Mouse (Mus musculus): ENCODE data around the gene Eva1b. TPM values are rescaled to one million over a fixed set of nuclear protein-coding genes. Genes with fewer than 3 reads are reported as not detected.

Gene Eva1b
- polyA plus RNA-seq, 1 experiment from 2014 or later = 42.5 TPM

DNA sequence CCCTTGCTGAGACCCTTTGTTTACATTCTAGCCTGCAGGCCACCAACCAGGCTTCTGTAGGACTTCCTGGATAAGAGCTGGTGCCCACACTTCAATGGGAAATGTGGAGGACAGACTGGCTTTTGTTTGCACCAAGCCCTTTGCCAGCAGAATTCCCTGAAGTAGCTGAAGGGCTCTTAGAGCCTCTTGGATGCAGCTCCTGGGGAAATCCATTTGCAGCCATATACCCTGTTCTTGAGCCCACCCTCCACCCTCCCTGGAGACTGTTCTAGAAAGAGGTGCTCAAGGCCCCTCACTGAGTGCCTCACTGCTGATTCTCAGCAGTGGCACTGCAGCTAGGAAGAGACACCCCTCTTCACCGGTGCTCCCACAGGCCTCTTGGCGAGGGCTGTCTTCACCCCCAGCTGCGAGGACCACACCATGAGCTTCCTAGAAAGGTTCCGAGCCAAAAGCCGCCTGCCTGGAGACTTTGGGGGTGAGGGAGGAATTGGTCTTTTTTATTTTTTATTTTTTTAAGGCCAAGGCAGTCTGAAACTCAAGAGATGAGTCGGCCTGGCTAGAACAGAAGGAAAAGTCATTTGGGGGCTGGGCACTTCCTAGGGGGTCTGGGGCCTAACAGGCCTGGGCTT lies 14.8 kb upstream of the Eva1b start:
- H3K9ac ChIP-seq (ENCODE audit: low read length) = no peak overlapping the region
- H3K9me3 ChIP-seq (ENCODE audit: control insufficient read depth, low read length) = no peaks in the 10 kb centered on the region
- no peak for ATAC-seq (ENCODE audit: insufficient read depth, low FRiP score, low TSS enrichment)
- H3K4me3 ChIP-seq (ENCODE audit: low read depth, low read length) = no peak overlapping the region
- peaks cover 8% of the 10 kb centered on the region for H3K4me1 ChIP-seq (ENCODE audit: control insufficient read depth, insufficient read depth, low read length)
- peaks cover 10% of the 10 kb centered on the region for H3K36me3 ChIP-seq (ENCODE audit: control insufficient read depth, insufficient read depth, low read length)
- DNase-seq (ENCODE audit: low spot score) = no peak
- WGBS = 55% methylated on average over 6 of the region's 6 CpGs
- H3K27me3 ChIP-seq (ENCODE audit: control insufficient read depth, insufficient read depth, low read length) = no peaks in the 10 kb centered on the region
- no peak overlapping the region for H3K4me2 ChIP-seq (ENCODE audit: low read depth)
- no peak overlapping the region for H3K27ac ChIP-seq (ENCODE audit: low read depth, low read length)

DNA sequence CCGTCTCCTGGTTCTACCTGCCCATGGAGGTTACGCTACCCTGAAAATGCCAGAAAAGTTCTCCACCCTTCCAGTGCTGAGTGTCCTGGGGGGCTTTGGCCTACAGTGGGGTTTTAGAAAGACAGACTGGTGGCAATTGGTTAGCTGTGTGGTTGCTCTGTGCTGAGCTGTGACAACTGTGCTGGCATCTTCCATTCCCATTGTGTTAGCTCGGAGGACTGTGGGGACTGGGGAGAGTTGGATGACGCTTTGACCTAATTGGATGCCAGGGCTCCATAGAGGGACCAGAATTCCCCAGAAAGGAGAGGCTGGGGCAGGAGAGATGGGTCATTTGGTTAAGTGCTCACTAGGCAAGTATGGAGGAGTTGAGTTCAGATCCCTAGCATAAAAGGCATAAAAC lies 13.3 kb upstream of the Eva1b start:
- Histone ChIP-seq H3K4me2 (ENCODE audit: low read depth) (no peak overlapping the region), H3K36me3 (ENCODE audit: control insufficient read depth, insufficient read depth, low read length) (peaks cover 6% of the 10 kb centered on the region), H3K4me1 (ENCODE audit: control insufficient read depth, insufficient read depth, low read length) (peaks cover 8% of the 10 kb centered on the region), H3K4me3 (ENCODE audit: low read depth, low read length) (no peak overlapping the region), H3K27ac (ENCODE audit: low read depth, low read length) (no peak overlapping the region), H3K27me3 (ENCODE audit: control insufficient read depth, insufficient read depth, low read length) (no peaks in the 10 kb centered on the region), H3K9ac (ENCODE audit: low read length) (no peak overlapping the region), H3K9me3 (ENCODE audit: control insufficient read depth, low read length) (no peaks in the 10 kb centered on the region)
- WGBS = 81% methylated on average over 4 of the region's 4 CpGs
- DNase-seq (ENCODE audit: low spot score) = no peak
- no peak for ATAC-seq (ENCODE audit: insufficient read depth, low FRiP score, low TSS enrichment)

DNA sequence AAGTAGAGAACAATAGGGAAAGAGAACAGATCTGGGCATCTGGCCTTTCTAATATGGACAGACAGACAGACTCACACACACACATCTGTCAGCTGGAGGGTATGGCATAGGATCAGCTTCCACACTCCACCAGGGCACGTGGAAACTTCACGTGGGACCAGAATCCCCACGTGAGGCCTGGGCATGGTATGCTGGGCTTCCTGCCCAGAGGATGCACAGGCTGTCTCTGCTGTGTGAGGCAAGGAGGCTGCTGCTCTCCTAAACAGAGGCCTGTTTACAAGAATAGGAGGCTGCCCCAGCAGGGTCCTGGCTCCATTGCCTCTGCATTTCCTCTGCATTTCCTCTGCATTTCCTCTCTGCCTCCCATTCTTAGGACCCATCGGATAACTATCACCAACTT lies 12.9 kb upstream of the Eva1b start:
- no peak for DNase-seq (ENCODE audit: low spot score)
- WGBS = 92% methylated on average over 4 of the region's 4 CpGs

DNA sequence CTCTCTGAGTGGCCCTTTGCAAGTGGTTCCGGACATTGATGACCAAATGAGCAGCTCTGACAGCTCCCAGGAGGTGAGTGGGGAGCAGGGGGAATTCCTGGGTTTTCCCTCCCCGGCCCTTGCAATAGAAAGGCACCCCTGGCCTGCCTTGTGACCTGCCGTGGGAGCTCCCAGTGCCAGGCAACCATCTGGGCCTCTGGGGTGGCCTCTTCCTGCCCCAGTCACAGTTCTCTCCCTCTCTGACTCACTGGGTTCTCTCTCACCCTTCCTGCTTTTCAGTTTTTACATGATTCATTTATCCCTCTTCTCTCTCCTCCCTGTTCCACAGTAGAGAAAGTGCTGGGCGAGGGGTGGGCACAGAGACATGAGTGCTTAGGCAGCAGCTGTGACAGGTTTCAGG lies 9.8 kb upstream of the Eva1b start:
- H3K9me3 ChIP-seq (ENCODE audit: control insufficient read depth, low read length) = no peaks in the 10 kb centered on the region
- ATAC-seq (ENCODE audit: insufficient read depth, low FRiP score, low TSS enrichment) (no peak), DNase-seq (ENCODE audit: low spot score) (no peak)
- peaks cover 9% of the 10 kb centered on the region for H3K36me3 ChIP-seq (ENCODE audit: control insufficient read depth, insufficient read depth, low read length)
- no peak overlapping the region for H3K4me2 ChIP-seq (ENCODE audit: low read depth)
- H3K9ac ChIP-seq (ENCODE audit: low read length) = no peak overlapping the region
- H3K27me3 ChIP-seq (ENCODE audit: control insufficient read depth, insufficient read depth, low read length) = no peaks in the 10 kb centered on the region
- no peak overlapping the region for H3K27ac ChIP-seq (ENCODE audit: low read depth, low read length)
- no peak overlapping the region for H3K4me3 ChIP-seq (ENCODE audit: low read depth, low read length)
- 94% methylated on average over 4 of the region's 4 CpGs for WGBS
- no peaks in the 10 kb centered on the region for H3K4me1 ChIP-seq (ENCODE audit: control insufficient read depth, insufficient read depth, low read length)

More for the DNA sequence above, 12.9 kb upstream of the Eva1b start:
- Histone ChIP-seq H3K36me3 (ENCODE audit: control insufficient read depth, insufficient read depth, low read length) (peaks cover 8% of the 10 kb centered on the region), H3K9ac (ENCODE audit: low read length) (no peak overlapping the region), H3K9me3 (ENCODE audit: control insufficient read depth, low read length) (no peaks in the 10 kb centered on the region), H3K4me2 (ENCODE audit: low read depth) (no peak overlapping the region), H3K27ac (ENCODE audit: low read depth, low read length) (no peak overlapping the region), H3K4me1 (ENCODE audit: control insufficient read depth, insufficient read depth, low read length) (peaks cover 8% of the 10 kb centered on the region), H3K4me3 (ENCODE audit: low read depth, low read length) (no peak overlapping the region), H3K27me3 (ENCODE audit: control insufficient read depth, insufficient read depth, low read length) (no peaks in the 10 kb centered on the region)
- no peak for ATAC-seq (ENCODE audit: insufficient read depth, low FRiP score, low TSS enrichment)

DNA sequence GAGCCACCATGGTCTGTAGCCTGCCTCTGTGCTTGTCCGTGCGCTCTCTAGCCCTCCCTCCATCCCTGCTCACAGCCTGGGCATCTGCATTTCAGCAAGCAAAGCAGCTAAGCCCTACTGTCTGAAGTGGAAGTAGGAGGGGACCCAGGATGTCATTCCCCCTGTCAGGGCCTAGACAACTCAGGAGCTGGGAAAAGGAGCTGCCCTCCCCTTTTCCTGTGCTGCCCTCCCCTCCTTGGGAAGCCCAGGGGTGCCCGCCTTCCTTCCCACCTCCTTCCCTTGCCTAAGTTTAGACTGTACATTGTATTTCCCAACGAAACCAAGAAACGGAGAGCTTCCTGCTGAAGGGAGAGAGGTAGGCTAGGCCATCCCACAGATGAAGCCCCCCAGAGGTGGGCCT lies 6.5 kb upstream of the Eva1b start:
- no peak overlapping the region for H3K27ac ChIP-seq (ENCODE audit: low read depth, low read length)
- no peak for DNase-seq (ENCODE audit: low spot score)

DNA sequence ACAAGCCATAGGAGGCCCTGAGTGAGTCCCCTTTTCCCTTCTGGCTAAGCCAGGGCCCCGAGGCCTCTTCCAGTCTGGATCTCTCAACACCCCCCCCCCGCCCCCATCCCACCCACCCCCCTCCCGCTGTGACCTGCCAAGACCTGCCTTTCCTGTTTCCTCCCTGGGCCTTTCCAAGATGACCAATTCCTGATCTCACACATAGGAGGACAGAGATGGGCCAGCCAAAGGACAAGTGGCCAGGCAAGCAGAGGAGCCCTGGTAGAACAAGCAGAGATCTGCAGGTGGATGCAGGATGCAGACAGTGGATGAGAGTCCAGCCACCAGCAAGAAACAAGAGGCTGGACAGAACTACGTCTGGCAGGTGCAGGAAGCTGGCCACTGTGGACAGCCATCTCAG lies 2.1 kb upstream of the Eva1b start:
- Histone ChIP-seq H3K9ac (ENCODE audit: low read length) (no peak overlapping the region), H3K9me3 (ENCODE audit: control insufficient read depth, low read length) (no peaks in the 10 kb centered on the region), H3K4me2 (ENCODE audit: low read depth) (no peak overlapping the region), H3K27me3 (ENCODE audit: control insufficient read depth, insufficient read depth, low read length) (peaks cover 19% of the 10 kb centered on the region), H3K27ac (ENCODE audit: low read depth, low read length) (no peak overlapping the region), H3K4me1 (ENCODE audit: control insufficient read depth, insufficient read depth, low read length) (peaks cover 15% of the 10 kb centered on the region), H3K36me3 (ENCODE audit: control insufficient read depth, insufficient read depth, low read length) (no peaks in the 10 kb centered on the region; the same call in 1 of the 2 replicates), H3K4me3 (ENCODE audit: low read depth, low read length) (no peak overlapping the region)
- DNase-seq (ENCODE audit: low spot score) (no peak), ATAC-seq (ENCODE audit: insufficient read depth, low FRiP score, low TSS enrichment) (no peak)
- 64% methylated on average over 3 of the region's 4 CpGs for WGBS

More for the DNA sequence above, 6.5 kb upstream of the Eva1b start:
- no peak overlapping the region for H3K9ac ChIP-seq (ENCODE audit: low read length)
- H3K4me3 ChIP-seq (ENCODE audit: low read depth, low read length) = no peak overlapping the region
- no peaks in the 10 kb centered on the region for H3K27me3 ChIP-seq (ENCODE audit: control insufficient read depth, insufficient read depth, low read length)
- H3K4me1 ChIP-seq (ENCODE audit: control insufficient read depth, insufficient read depth, low read length) = no peaks in the 10 kb centered on the region
- H3K4me2 ChIP-seq (ENCODE audit: low read depth) = no peak overlapping the region
- peaks cover 7% of the 10 kb centered on the region for H3K36me3 ChIP-seq (ENCODE audit: control insufficient read depth, insufficient read depth, low read length)
- WGBS = 84% methylated on average over 5 of the region's 5 CpGs
- no peaks in the 10 kb centered on the region for H3K9me3 ChIP-seq (ENCODE audit: control insufficient read depth, low read length)
- no peak for ATAC-seq (ENCODE audit: insufficient read depth, low FRiP score, low TSS enrichment)

DNA sequence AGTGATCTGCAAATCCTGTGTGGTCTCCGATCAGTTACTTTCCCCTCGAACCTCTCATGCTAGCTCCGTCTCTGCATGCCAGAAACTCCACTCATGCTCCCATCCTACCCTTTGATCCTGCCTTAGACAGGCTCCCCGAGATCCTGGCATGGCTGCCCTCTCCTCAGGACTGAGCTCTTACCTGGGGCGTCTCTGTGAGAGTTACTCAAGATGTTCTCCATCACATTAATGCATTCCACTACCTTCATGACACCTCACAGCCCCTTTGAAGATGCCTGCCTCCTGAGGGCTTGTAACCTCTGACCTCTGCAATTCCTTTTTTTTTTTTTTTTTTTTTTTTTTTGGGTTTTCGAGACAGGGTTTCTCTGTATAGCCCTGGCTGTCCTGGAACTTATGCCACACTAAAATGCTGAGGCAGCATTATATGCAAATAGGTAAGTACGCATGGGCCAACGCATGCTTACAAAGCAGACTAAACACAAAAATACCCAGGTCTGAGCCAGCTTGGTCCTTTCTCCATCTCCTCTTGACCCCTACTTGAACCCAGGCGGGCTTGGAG lies 491 bp upstream of the Eva1b start:
- peak overlapping the region; percentile 73; the same call in 1 of the 2 replicates for H3K27ac ChIP-seq (ENCODE audit: low read depth, low read length)
- H3K4me3 ChIP-seq (ENCODE audit: low read depth, low read length) = no peak overlapping the region
- no peak overlapping the region for H3K4me2 ChIP-seq (ENCODE audit: low read depth)
- peaks cover 19% of the 10 kb centered on the region for H3K27me3 ChIP-seq (ENCODE audit: control insufficient read depth, insufficient read depth, low read length)
- H3K9ac ChIP-seq (ENCODE audit: low read length) = no peak overlapping the region
- peaks cover 15% of the 10 kb centered on the region for H3K4me1 ChIP-seq (ENCODE audit: control insufficient read depth, insufficient read depth, low read length)
- no peaks in the 10 kb centered on the region for H3K36me3 ChIP-seq (ENCODE audit: control insufficient read depth, insufficient read depth, low read length)
- DNase-seq (ENCODE audit: low spot score) = no peak
- ATAC-seq (ENCODE audit: insufficient read depth, low FRiP score, low TSS enrichment) = 0 out of 2 replicates have a peak, but pooled peaks have one; percentile 14
- WGBS = 31% methylated on average over 9 of the region's 9 CpGs
- no peaks in the 10 kb centered on the region for H3K9me3 ChIP-seq (ENCODE audit: control insufficient read depth, low read length)

DNA sequence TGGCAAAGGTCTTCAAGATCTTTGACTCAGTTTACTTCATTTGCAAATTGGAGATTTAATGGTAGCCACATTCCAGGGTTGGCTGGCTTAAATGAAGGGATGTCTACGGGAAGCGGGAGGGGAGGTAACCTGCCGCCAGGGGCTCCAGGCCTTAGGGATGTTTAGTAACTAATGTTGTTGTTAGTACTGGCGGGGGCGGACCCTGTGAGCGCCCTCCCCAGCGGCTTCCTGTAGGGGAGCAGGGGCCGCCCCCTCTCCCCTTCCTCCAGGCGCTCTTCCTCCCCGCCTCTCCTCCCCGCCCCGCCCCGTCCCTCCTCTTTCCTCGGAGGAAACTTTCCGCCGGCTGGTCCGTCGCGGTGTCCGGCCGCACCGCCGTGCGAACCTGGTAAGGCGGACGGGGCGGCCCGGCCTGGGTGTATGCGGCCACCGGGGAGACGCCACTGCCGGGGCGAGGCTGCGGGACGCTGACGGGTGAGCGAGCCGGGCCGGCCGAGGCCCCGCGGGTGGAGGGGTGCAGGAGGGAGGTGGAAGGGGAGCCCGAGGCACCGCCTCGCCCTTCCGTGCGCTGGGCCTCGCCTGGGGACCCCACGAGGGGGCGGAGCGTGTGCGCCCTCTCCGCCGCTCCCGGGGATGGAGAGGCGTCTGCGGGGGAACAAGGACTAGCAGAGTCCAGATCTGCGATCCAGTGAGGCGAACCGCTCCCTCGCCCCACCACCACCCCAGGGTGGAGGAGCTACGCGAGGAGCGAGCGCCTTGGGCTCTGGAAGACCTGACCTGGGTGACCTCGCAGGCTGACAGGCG lies 817 bp downstream of the Eva1b start:
- peak overlapping the region; percentile 73 for H3K27ac ChIP-seq (ENCODE audit: low read depth, low read length)
- peak overlapping the region; percentile 61 for H3K9ac ChIP-seq (ENCODE audit: low read length)
- peaks cover 15% of the 10 kb centered on the region for H3K4me1 ChIP-seq (ENCODE audit: control insufficient read depth, insufficient read depth, low read length)
- peaks cover 19% of the 10 kb centered on the region for H3K27me3 ChIP-seq (ENCODE audit: control insufficient read depth, insufficient read depth, low read length)
- DNase-seq (ENCODE audit: low spot score) = peak; percentile 67
- H3K36me3 ChIP-seq (ENCODE audit: control insufficient read depth, insufficient read depth, low read length) = no peaks in the 10 kb centered on the region
- peak overlapping the region; percentile 49 for H3K4me3 ChIP-seq (ENCODE audit: low read depth, low read length)
- peak overlapping the region; percentile 65 for H3K4me2 ChIP-seq (ENCODE audit: low read depth)
- peak; percentile 38; the same call in 1 of the 2 replicates for ATAC-seq (ENCODE audit: insufficient read depth, low FRiP score, low TSS enrichment)
- no peaks in the 10 kb centered on the region for H3K9me3 ChIP-seq (ENCODE audit: control insufficient read depth, low read length)
- under 1% methylated on average over 50 of the region's 67 CpGs for WGBS
